Mouse (Mus musculus) stomach, embryonic 14.5 days (tissue): ENCODE data around the gene Olfr45. TPM values are rescaled to one million over a fixed set of nuclear protein-coding genes. Genes with fewer than 3 reads are reported as not detected.

ENCODE experiments used
- ATAC-seq: fragments of 200-750 bp; cut with Nextera tagmentation; 2 replicates; pipeline ENCODE4 v1.8.0; 2017; ENCODE audit warnings: low read depth, moderate TSS enrichment; ENCODE audit not compliant: insufficient number of reproducible peaks, insufficient read depth, low FRiP score
- H3K27ac ChIP-seq: fragments of 300-500 bp; sonication (generic); 2 replicates; pipeline ENCODE4 v1.5.1; 2014; ENCODE audit warnings: mild to moderate bottlenecking, low read length, moderate library complexity, mixed read lengths
- H3K27me3 ChIP-seq: fragments of 300-500 bp; sonication (generic); 2 replicates; pipeline ENCODE4 v1.6.1; 2014; ENCODE audit warnings: low read length, control low read depth, mixed read lengths; ENCODE audit not compliant: control insufficient read depth, insufficient read depth
- H3K36me3 ChIP-seq: fragments of 300-500 bp; sonication (generic); 2 replicates; pipeline ENCODE4 v1.6.1; 2014; ENCODE audit warnings: mild to moderate bottlenecking, control low read depth, low read length, moderate library complexity, mixed read lengths; ENCODE audit not compliant: control insufficient read depth, insufficient read depth
- H3K4me1 ChIP-seq: fragments of 300-500 bp; sonication (generic); 2 replicates; pipeline ENCODE4 v1.6.1; 2014; ENCODE audit warnings: low read length, control low read depth, mixed read lengths; ENCODE audit not compliant: control insufficient read depth, insufficient read depth
- H3K4me2 ChIP-seq: fragments of 300-500 bp; sonication (generic); replicated peaks from 2 replicates; pipeline ENCODE4 v1.6.1; 2014; ENCODE audit warnings: low read depth, low read length, control low read depth
- H3K4me3 ChIP-seq: fragments of 300-500 bp; sonication (generic); 2 replicates; pipeline ENCODE4 v1.5.1; 2014; ENCODE audit warnings: low read depth, low read length, control low read depth
- H3K9ac ChIP-seq: fragments of 300-500 bp; sonication (generic); replicated peaks from 2 replicates; pipeline ENCODE4 v1.6.1; 2014; ENCODE audit warnings: low read depth, mild to moderate bottlenecking, control low read depth, low read length, moderate library complexity, mixed read lengths
- H3K9me3 ChIP-seq: fragments of 300-500 bp; sonication (generic); 2 replicates; pipeline ENCODE4 v1.6.1; 2016; ENCODE audit warnings: low read depth, low read length, control low read depth; ENCODE audit not compliant: control insufficient read depth
- WGBS: fragments of 180-500 bp; shearing (Covaris S2); extraction: QIAGEN DNeasy Blood & Tissue Kit; methylation state at CpG from one replicate; pipeline ENCODE4 v1.1.7; 2014; 5-methylcytosine and 5-hydroxymethylcytosine counted together
- polyA plus RNA-seq: library from polyadenylated mRNA; unstranded; fragments of >200 nt; fragmentation: Nextera tagmentation; extraction: Ambion mirVana; gene quantifications from 2 replicates; pipeline ENCODE4 v1.2.1, GENCODE M21; 2014

Gene Olfr45
- polyA plus RNA-seq, 1 experiment from 2014 or later = not detected

DNA sequence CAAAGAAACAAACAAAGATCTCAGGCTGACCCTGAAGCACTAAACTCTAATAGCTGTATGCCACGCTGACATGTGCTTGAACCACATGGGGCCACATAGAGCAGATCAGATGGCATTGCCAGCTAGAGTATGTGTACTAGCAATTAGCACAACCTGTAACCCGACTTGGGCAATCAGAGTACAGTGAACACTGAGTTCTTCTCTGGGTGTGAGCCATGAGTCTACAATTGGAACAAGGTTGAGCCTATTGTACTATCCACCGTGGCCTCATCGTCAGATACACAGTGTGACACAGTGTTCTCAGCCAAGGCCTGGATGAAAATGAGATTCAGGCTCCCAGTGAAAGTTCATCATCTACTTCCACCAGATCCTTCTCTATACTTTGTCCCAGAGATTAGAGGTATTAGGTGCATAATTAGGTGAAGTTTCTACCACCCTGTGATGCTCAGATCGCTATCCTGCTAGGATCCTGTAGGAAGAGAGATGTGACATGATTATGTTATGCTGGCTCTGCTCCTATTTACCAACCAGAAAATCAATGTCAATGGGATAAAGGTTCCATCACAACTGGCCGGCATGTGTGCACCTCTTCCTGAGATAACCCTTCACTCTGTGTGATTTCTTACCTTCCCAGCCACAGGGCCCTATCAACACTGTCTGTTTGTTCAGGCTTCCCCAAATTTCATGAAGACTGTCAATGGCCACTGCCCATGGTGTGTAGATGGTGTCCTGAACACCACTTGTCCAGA lies 26.0 kb downstream of the Olfr45 start:
- no peak overlapping the region for H3K4me3 ChIP-seq

DNA sequence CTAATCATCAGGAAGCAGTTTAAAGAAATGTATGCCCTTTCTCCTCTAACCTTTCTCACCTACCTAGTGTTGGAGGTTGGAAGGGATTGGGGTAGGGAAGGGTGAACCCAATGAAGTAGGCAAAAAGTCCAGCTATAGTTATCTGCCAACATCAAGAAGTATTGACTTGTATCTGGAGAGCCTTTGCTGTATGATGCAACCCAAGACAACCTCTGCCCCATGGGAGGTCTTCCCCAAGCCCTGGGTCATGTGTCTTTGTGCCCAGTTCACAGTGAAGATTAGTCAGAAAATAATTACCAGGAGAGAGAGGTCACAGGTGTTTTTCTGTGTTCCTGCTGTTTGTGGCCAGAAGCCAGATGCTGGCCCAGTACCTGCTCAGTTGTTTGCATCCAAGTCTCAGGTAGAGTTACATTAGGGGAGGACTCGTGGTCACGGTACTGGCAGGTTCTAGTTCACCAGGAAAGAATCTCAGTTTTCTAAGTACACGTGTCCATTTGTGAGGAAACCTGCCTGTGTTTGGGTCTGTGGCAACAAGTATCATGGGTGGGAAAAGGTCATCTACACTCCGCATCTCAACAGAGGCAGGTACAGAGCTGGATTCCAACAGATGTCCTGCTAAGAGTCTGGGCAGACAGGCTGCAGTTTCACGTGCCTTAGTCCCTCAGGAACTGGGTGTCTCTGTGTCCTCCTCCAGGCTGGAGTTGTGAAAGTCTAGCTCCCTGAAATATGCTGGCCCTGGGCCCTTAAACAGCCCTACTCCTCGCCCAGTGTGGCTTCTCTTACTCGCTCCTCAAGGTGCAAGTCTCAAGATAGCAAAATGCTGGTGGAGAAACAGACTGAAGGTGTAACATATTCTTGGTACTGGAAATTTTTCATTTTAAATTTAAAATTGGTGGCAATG lies 35.7 kb downstream of the Olfr45 start:
- no peaks in the 10 kb centered on the region for H3K9me3 ChIP-seq
- no peaks in the 10 kb centered on the region for H3K36me3 ChIP-seq
- H3K4me1 ChIP-seq = no peaks in the 10 kb centered on the region
- no peak overlapping the region for H3K4me3 ChIP-seq
- ATAC-seq = no peak
- no peaks in the 10 kb centered on the region for H3K27me3 ChIP-seq
- H3K27ac ChIP-seq = no peak overlapping the region
- WGBS = 79% methylated on average over 7 of the region's 7 CpGs
- H3K9ac ChIP-seq = no peak overlapping the region
- no peak overlapping the region for H3K4me2 ChIP-seq

More for the DNA sequence above, 26.0 kb downstream of the Olfr45 start:
- H3K9me3 ChIP-seq = no peaks in the 10 kb centered on the region
- no peak overlapping the region for H3K27ac ChIP-seq
- WGBS = 81% methylated on average over 6 of the region's 6 CpGs
- H3K36me3 ChIP-seq = no peaks in the 10 kb centered on the region
- no peak overlapping the region for H3K9ac ChIP-seq
- H3K4me1 ChIP-seq = no peaks in the 10 kb centered on the region
- no peak overlapping the region for H3K4me2 ChIP-seq
- no peaks in the 10 kb centered on the region for H3K27me3 ChIP-seq
- no peak for ATAC-seq

DNA sequence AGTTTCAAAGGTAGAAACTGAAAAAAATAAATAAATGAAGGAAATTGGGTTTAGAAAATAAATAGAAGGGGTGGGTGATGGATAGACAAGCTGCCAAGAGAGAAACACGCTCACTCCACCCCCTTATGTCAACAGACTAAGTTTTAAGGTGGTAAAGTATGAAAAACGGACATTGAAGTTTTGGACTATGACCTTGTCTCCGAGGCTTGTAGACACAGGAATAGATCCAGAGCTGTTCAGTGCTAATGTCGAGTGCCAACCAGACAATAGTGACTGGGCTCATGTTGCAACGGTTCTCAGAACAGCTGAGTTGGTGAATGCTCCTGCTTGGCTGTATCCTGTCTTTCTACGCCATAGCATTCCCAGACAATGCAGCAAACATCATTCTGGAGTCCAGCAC lies 39.3 kb downstream of the Olfr45 start:
- ATAC-seq = no peak
- H3K9ac ChIP-seq = no peak overlapping the region
- WGBS = 52% methylated on average over 6 of the region's 6 CpGs
- no peak overlapping the region for H3K4me2 ChIP-seq
- H3K4me3 ChIP-seq = no peak overlapping the region
- H3K27ac ChIP-seq = no peak overlapping the region
- no peaks in the 10 kb centered on the region for H3K27me3 ChIP-seq
- no peaks in the 10 kb centered on the region for H3K36me3 ChIP-seq
- no peaks in the 10 kb centered on the region for H3K9me3 ChIP-seq
- H3K4me1 ChIP-seq = no peaks in the 10 kb centered on the region

GRCm38 (mm10) chr7:140725558-140725957 lies 43.8 kb downstream of the Olfr45 start:
- no peak for ATAC-seq
- H3K36me3 ChIP-seq = no peaks in the 10 kb centered on the region
- no peaks in the 10 kb centered on the region for H3K27me3 ChIP-seq
- H3K9ac ChIP-seq = no peak overlapping the region
- H3K4me1 ChIP-seq = no peaks in the 10 kb centered on the region
- no peak overlapping the region for H3K4me2 ChIP-seq
- H3K27ac ChIP-seq = no peak overlapping the region
- no peaks in the 10 kb centered on the region for H3K9me3 ChIP-seq
- no peak overlapping the region for H3K4me3 ChIP-seq

- no peak for ATAC-seq
Measured at GRCm38 (mm10) chr7:140733162-140733561, 51.4 kb downstream of the Olfr45 start.

More at GRCm38 (mm10) chr7:140733162-140733561, 51.4 kb downstream of the Olfr45 start:
- no peak overlapping the region for H3K9ac ChIP-seq
- 64% methylated on average over 2 of the region's 2 CpGs for WGBS
- no peaks in the 10 kb centered on the region for H3K9me3 ChIP-seq
- no peaks in the 10 kb centered on the region for H3K4me1 ChIP-seq
- no peaks in the 10 kb centered on the region for H3K36me3 ChIP-seq
- no peak overlapping the region for H3K27ac ChIP-seq
- no peak overlapping the region for H3K4me2 ChIP-seq
- H3K27me3 ChIP-seq = no peaks in the 10 kb centered on the region
- no peak overlapping the region for H3K4me3 ChIP-seq

Other genes with a start within 250 kb of the Olfr45 start
- not detected in 2 replicates for gene Olfr533, start 218.6 kb upstream of the Olfr45 start, polyA plus RNA-seq
- gene Olfr535, start 197.7 kb upstream of the Olfr45 start, polyA plus RNA-seq = not detected in 2 replicates
- not detected in 2 replicates for gene Olfr536, start 174.6 kb upstream of the Olfr45 start, polyA plus RNA-seq
- not detected in 2 replicates for gene Olfr538, start 114.1 kb upstream of the Olfr45 start, polyA plus RNA-seq
- gene Olfr46, start 80.7 kb upstream of the Olfr45 start, polyA plus RNA-seq = not detected in 2 replicates
- not detected in 2 replicates for gene Olfr61, start 53.0 kb upstream of the Olfr45 start, polyA plus RNA-seq
- gene Olfr53, start 35.5 kb upstream of the Olfr45 start, polyA plus RNA-seq = not detected in 2 replicates
- gene Olfr539, start 22.0 kb upstream of the Olfr45 start, polyA plus RNA-seq = not detected in 2 replicates
- not detected in 2 replicates for gene Olfr541, start 15.3 kb downstream of the Olfr45 start, polyA plus RNA-seq
- gene Cyp2e1, start 81.8 kb downstream of the Olfr45 start, polyA plus RNA-seq = not detected in 2 replicates
- gene Syce1, start 105.9 kb downstream of the Olfr45 start, polyA plus RNA-seq = 0.27 and 0.74 TPM in 2 replicates
- 2.7 and 3.0 TPM in 2 replicates for gene Zfp941, start 140.2 kb downstream of the Olfr45 start, polyA plus RNA-seq
- 14.2 and 18.7 TPM in 2 replicates for gene Urah, start 153.1 kb downstream of the Olfr45 start, polyA plus RNA-seq
- not detected in 2 replicates for gene Scgb1c1, start 163.6 kb downstream of the Olfr45 start, polyA plus RNA-seq
- not detected in 2 replicates for gene Odf3, start 165.9 kb downstream of the Olfr45 start, polyA plus RNA-seq
- not detected in 2 replicates for gene Gm45785, start 174.4 kb downstream of the Olfr45 start, polyA plus RNA-seq
- gene Ric8a, start 175.0 kb downstream of the Olfr45 start, polyA plus RNA-seq = 65.7 and 72.8 TPM in 2 replicates
- gene Bet1l, start 175.6 kb downstream of the Olfr45 start, polyA plus RNA-seq = 48.7 and 55.3 TPM in 2 replicates
- gene Psmd13, start 200.0 kb downstream of the Olfr45 start, polyA plus RNA-seq = 136 and 146 TPM in 2 replicates
- 21.8 and 23.5 TPM in 2 replicates for gene Sirt3, start 200.4 kb downstream of the Olfr45 start, polyA plus RNA-seq
- gene Cox8b, start 218.5 kb downstream of the Olfr45 start, polyA plus RNA-seq = 0.87 TPM in 1 of 2 replicates, not detected in the other
- 1.2 and 2.2 TPM in 2 replicates for gene Nlrp6, start 239.0 kb downstream of the Olfr45 start, polyA plus RNA-seq